Mouse (Mus musculus) bone marrow macrophage, adult 2 months (primary cell): ENCODE results near the gene Zdhhc3.

ENCODE experiments used
- CTCF ChIP-seq: IDR thresholded peaks from 2 replicates; pipeline ENCODE4 v1.5.1; 2012; ENCODE audit warnings: low read depth, mild to moderate bottlenecking, low read length, moderate library complexity
- POLR2A ChIP-seq: IDR thresholded peaks from 2 replicates; pipeline ENCODE4 v1.6.1; 2012; ENCODE audit warnings: mild to moderate bottlenecking, low read depth, low read length, borderline replicate concordance

- TF ChIP-seq CTCF = no peak
- TF ChIP-seq POLR2A = no peak
These were observed 26.0 kb upstream of the Zdhhc3 start for GRCm38 (mm10) chr9:123138891-123139474.
